Mouse (Mus musculus) gastrocnemius, adult 18-20 months (tissue): Measurements from ENCODE around the gene Gm4788. TPM values are rescaled to one million over a fixed set of nuclear protein-coding genes. Genes with fewer than 3 reads are reported as not detected.
"Not testable (repeated sequence)": the region's sequence is repeated elsewhere in the genome, so short reads cannot be mapped to it uniquely, and the experiment has no call there.

Source experiments
- DNase-seq: peaks from one replicate; pipeline ENCODE4 v3.0.0; 2021; ENCODE audit warnings: low spot score
- long read RNA-seq, 2 experiments: library from polyadenylated mRNA; stranded (forward); transcript quantifications; one replicate each; pipeline ENCODE4 v2.0.0; 2021
- total RNA-seq, 2 experiments: library from RNA; stranded (reverse); gene quantifications; 2 replicates each; pipeline ENCODE4 v1.2.3; 2021

Gene Gm4788
- under 1 TPM in 1 of 2 experiments, not detected in 1; 0.19 TPM for total RNA-seq
- long read RNA-seq, experiment 1: 0 reads
- long read RNA-seq, experiment 2: 0 reads

GRCm38 (mm10) chr1:139781143-139781542, at the start of gene Gm4788:
Gm4788 (minus strand) TSS chr1:139781243.
- DNase-seq: no peak

GRCm38 (mm10) chr1:139808594-139808993, 27.6 kb upstream of the Gm4788 start:
- no peak for DNase-seq

GRCm38 (mm10) chr1:139769913-139770312, 11.1 kb downstream of the Gm4788 start:
- not testable (repeated sequence) for DNase-seq

GRCm38 (mm10) chr1:139716681-139717080, 64.4 kb downstream of the Gm4788 start:
- DNase-seq: not testable (repeated sequence)

GRCm38 (mm10) chr1:139716249-139716648, 64.8 kb downstream of the Gm4788 start:
- DNase-seq: not testable (repeated sequence)

GRCm38 (mm10) chr1:139649921-139650320, 131.1 kb downstream of the Gm4788 start:
- not testable (repeated sequence) for DNase-seq

Other genes with a start within 250 kb of the Gm4788 start
- gene Cfhr1, start 221.0 kb downstream of the Gm4788 start, total RNA-seq: not detected
- under 1 TPM in 1 of 2 experiments, not detected in 1; 0.38 TPM for gene Cfhr2, start 77.5 kb upstream of the Gm4788 start, total RNA-seq